Mouse (Mus musculus) left cerebral cortex, adult 11 months (tissue): Measurements from ENCODE around the gene Qsox1.

ENCODE experiments used
- DNase-seq: peaks from one replicate; pipeline ENCODE4 v3.0.0; 2022; ENCODE audit warnings: low spot score

Gene Qsox1

GRCm38 (mm10) chr1:155747011-155747410 lies 65.7 kb downstream of the Qsox1 start:
- DNase-seq, result no peak

DNA sequence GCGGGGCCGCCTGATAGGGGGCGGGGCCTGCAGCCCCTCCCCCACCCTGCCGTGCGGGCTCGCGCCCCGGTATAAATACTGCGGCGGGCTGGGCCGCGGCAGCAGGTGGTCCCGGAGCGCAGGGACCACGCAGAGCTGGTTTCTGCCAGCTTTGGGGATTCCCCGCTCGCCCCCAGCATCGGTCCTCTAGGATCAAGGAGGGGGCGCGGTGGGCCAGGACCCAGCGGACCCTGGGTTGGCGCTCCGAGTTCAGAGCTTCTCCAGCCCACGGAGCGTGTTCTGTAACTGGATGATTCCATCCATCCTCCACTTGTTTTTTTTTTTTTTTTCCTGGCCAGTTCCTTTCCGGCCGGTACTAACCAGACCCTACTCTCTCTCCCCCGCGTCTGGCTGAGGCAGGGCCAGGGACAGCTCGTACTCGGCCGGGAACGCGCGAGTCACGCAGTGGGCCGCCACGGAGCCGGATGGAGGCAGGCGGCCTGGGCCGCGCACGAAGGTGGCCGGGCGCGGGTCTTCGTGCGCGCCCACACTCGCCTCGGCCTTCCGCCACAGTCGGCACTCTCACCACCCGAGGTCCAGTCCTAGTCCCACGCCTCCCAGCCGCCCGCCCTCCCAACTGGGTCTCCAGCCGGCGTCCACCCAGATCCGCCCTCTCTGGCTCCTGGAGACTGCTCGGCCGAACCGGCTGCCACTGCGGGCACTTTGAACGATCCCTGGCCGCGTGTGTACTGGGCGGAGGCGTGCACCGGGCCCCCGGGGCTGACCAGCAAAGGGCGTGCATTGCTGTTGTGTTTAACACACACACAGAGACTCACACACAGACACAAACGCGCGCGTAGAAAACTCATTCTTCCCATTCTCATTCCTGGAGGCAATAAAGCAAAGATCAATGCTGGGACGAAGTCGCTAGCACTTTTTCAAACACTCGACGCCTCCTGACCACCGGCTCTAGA lies 70.0 kb downstream of the Qsox1 start:
- no peak for DNase-seq

DNA sequence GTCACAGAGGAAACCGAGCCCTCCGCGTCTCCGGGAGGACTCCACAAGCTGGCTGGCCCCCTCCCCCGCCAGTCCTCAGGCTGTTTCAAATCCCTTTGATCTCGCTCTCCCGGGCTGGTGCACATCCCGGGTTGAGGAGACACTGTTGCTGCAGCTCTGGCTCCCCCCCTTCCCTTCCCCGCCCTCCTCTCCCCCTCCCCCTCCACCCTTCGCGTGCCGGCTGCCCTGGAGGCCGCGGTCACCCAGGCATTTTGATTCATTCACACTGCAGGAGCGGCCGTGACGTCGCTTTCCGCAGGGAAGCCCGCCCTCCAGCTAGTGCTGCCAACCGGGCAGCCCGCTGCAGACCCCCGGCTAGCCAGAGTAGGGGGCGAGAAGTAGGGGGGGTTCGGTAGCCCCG lies 70.7 kb downstream of the Qsox1 start:
- no peak for DNase-seq

DNA sequence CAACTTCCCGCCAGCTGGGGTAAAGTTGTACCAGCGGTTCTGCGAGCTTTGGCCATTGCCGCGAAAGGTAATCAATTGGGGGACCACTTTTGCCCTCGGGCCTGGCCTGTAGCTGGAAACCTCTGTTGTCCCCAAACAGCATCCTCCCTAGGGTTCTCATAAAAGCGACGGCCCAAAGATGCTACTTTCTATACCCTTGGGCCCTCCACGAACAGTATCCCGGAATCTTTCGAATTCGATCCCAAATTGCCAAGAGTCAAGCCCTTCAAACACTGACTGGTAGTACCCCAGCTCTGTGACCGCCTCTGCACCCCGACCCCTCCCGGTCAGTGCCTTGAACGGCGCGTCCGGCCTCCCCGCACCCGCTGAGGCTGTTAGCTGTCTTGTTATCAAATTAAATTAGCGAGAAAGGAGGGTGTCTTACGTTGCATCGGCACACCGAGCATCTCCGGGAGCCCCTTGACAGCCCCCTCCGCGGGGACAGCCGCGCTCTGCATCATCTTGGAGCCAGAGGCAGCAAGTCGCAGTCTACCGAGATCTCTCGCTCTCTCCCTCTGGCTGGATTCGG lies 71.2 kb downstream of the Qsox1 start:
- DNase-seq, result no peak

DNA sequence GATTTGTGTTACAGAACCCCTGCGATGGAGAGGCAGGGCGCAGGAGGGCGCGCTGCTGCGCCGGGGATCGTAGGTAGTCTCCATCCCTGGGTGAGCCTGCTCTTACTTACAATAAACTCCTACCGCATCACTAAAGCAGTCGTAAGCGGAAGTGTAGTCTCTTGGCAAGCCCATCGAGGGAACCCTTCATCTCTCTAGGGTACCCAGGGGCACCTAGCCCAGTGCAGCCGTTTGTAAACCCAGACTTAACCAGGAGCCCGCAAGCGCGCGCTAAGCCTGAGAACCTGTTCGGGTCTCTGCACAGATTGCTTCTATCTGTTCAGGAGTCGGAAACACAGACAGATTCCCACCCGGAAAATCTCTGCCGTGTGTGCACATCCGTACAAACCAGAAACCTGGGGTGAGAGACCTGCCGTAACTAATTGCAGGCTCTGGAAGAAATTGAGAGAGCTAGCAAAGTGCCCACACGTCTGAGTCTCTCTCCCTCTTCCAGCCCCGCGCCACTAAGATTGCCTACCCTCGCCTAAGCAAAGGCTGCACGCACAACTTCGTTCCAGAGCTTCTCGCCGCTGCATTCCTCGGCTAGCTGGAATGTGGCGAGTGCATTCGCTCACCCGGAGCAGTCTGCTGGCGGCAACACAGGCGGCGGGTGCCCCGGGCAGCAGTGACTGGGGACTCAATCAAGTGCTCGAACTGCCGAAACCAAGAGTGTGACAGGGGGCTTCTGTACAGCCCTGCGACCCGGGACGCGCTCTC lies 71.9 kb downstream of the Qsox1 start:
- no peak for DNase-seq

DNA sequence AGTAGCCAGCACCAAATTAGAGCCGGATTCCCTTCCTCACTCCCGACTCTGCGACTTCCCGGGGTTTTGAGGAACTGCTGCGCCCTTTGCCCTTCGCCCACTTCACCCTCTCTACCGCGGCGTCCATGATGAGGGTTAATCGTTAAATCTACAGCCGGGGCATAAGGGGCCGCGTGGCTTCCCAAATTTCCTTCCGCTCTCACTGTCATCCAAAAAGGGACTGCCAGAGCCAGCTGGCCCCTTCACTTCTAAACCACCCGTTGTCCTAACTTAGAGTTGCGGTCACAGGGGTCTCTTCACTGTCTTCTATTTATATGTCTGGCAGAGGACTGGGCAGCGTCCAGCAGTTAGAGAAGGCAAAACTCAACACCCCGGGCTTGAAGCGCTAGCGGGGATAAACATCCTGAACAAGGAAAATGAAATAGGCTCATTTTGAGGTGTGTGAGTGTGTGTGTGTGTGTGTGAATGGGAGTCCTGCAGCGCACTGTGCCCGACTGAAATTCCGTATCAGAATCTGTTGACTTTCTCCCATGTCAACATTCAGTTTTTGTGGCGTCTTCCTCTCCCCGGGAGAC lies 74.8 kb downstream of the Qsox1 start:
- no peak for DNase-seq

DNA sequence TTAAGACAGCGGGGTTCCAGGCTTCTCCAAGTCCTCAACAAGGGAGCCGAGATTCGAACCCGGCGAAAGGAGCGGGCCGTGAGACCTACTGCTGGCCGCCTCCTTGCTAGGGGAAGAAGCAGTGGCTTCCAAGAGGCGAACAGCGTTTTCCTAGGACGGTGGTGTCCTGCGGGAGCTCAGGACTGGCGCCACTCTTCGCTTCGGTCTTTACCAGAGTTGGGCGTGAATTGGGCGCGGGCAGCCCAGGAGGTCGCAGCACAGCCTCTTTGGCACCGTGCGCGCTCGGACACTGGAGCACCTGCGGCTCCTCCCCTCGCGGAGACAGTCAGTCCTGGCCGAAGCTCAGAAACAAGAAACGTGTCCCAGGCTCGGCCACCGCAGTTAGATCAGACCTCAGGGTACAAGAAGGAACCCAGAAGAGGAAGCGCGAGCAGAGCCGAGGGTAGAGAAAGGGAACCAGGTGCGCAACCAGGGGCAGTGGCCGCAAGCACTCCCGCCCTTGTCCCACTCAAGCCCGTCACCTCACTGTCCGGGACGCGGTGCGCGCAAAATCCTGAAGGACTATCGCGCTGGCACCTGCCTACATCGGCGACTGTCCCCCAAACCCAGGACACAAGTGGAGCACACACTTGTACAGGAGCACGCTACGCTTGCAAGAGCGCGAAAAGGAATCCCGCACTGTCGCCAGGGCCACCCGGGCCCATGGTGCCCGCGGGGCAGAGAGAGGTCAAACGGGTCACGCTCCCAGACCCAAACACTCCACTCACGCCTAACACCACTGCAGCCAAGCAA lies 75.5 kb downstream of the Qsox1 start:
- no peak for DNase-seq

- no peak for DNase-seq
These were observed 76.4 kb downstream of the Qsox1 start for GRCm38 (mm10) chr1:155736096-155736825.

- no peak for DNase-seq
These were observed 81.5 kb downstream of the Qsox1 start for GRCm38 (mm10) chr1:155731156-155731555.

DNA sequence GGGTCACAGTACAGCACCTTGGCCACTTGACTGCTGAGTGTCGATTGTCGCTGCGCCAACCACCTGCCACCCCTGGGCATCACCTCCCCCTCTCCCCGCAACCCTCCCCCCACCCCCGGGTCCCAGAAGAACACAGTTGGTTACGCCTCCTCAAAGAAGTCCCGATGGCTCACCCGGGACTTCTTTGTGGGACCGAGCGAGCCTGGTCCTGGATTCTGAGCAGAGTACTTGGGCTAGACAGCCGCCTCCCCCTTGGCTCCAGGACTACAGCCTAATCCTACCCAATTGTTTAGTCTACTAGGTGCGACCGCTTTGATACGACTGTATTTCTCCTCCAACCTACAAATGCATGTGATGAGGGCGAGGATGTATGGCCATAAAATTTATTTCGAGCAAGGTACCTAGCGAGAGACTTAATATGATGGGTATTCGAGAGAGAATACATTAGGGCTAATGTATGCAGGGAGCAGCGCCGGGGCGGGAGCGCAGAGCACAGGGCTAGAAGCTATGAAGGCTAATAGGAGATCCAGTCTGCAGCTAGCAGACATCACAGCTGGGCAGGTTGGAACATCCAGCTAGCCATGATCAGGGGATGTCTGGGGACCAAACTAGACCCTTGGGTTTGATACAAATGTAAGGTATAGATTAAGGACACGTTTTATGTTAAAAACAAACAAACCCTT lies 83.4 kb downstream of the Qsox1 start:
- DNase-seq, result no peak

- DNase-seq, result no peak
These were observed 84.9 kb downstream of the Qsox1 start for GRCm38 (mm10) chr1:155727830-155728229.
